ENCODE assay signal across 22 mouse cellular contexts in the genomic region with DNA sequence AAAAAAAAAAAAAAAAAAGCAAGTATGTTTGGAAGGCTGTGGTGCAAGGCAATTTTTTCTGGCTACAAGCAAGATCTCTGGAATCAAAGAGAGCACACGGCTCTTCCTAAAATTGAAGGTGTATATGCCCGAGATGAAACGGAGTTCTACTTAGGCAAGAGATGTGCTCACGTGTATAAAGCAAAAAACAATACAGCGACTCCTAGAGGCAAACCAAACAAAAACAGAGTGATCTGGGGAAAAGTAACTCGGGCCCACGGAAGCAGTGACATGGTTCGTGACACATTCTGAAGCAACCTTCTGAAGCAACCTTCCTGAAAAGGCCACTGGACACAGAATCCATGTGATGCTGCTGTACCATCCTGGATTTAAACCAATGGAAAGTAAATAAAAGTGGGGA. TPM values are rescaled to one million over a fixed set of nuclear protein-coding genes. Genes with fewer than 3 reads are reported as not detected.
"Had no signal": no experiment of that assay in that cellular context is flagged by ENCODE, and none has a peak within 500 bp of the region (broad histone marks: within the 10 kb centered on the region; RNA-seq: fewer than 3 reads in every experiment).

No protein-coding gene starts in this region.

- H3K9ac ChIP-seq: liver, postnatal 0 days; lung, embryonic 15.5 days; midbrain, embryonic 13.5 days; midbrain, embryonic 15.5 days; neural tube, embryonic 12.5 days; stomach, embryonic 15.5 days had no signal

- H3K4me1 ChIP-seq: lung, embryonic 15.5 days; megakaryocyte, embryonic 14.5 days; midbrain, embryonic 13.5 days; midbrain, embryonic 15.5 days; neural tube, embryonic 12.5 days; stomach, embryonic 15.5 days had no signal

- H3K27me3 ChIP-seq: lung, embryonic 15.5 days; megakaryocyte, embryonic 14.5 days; midbrain, embryonic 13.5 days; midbrain, embryonic 15.5 days; neural tube, embryonic 12.5 days; stomach, embryonic 15.5 days had no signal

- H3K4me2 ChIP-seq: lung, embryonic 15.5 days; midbrain, embryonic 11.5 days; midbrain, embryonic 13.5 days; midbrain, embryonic 15.5 days; neural tube, embryonic 12.5 days; stomach, embryonic 15.5 days had no signal

- H3K9me3 ChIP-seq: lung, embryonic 15.5 days; midbrain, embryonic 15.5 days; stomach, embryonic 15.5 days had no signal

- ATAC-seq: liver, postnatal 0 days; lung, postnatal 0 days; midbrain, embryonic 13.5 days; midbrain, embryonic 15.5 days had no signal

- H3K4me3 ChIP-seq: lung, embryonic 15.5 days; megakaryocyte, embryonic 14.5 days; midbrain, embryonic 13.5 days; midbrain, embryonic 15.5 days; neural tube, embryonic 12.5 days; stomach, embryonic 15.5 days had no signal

- DNase-seq: liver, postnatal 0 days; lung, adult 2 months; lung, postnatal 14 days; lung, postnatal 36 days; right cerebral cortex, postnatal 14 days; thymus, adult 2 months; thymus, postnatal 25 days; thymus, postnatal 4 days had no signal

- H3K27ac ChIP-seq: lung, embryonic 15.5 days; macrophage; midbrain, embryonic 13.5 days; midbrain, embryonic 15.5 days; neural tube, embryonic 12.5 days; stomach, embryonic 15.5 days; stomach, postnatal 0 days had no signal

- H3K36me3 ChIP-seq: midbrain, embryonic 15.5 days; neural tube, embryonic 12.5 days; stomach, embryonic 15.5 days had no signal

RNA-seq across cellular contexts. Expression of gene Gpr22, which starts 33.6 kb away (rescaled TPM):
- total RNA-seq: monocyte, adult 5-6 weeks; neutrophil, adult 5-6 weeks had no signal
- polyA plus RNA-seq: lung, adult 2 months; macrophage; spleen, adult 2 months; testis, adult 2 months had no signal
